Mouse (Mus musculus) liver, adult (tissue): Measurements from ENCODE around the gene En2.

ENCODE experiments used
- GATA4 ChIP-seq: IDR thresholded peaks from 2 replicates; pipeline ENCODE4 v1.6.1; 2014; ENCODE audit warnings: mild to moderate bottlenecking, low read length; ENCODE audit not compliant: insufficient replicate concordance

Gene En2

DNA sequence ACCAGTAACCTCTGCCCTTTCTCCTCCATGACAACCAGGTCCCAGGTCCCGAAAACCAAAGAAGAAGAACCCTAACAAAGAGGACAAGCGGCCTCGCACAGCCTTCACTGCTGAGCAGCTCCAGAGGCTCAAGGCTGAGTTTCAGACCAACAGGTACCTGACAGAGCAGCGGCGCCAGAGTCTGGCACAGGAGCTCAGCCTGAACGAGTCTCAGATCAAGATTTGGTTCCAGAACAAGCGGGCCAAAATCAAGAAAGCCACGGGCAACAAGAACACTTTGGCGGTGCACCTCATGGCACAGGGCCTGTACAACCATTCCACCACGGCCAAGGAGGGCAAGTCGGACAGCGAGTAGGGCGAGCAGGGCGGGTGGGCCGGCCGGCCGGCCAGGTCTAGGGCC, 4.6 kb downstream of the En2 start:
- no peak for TF ChIP-seq GATA4

DNA sequence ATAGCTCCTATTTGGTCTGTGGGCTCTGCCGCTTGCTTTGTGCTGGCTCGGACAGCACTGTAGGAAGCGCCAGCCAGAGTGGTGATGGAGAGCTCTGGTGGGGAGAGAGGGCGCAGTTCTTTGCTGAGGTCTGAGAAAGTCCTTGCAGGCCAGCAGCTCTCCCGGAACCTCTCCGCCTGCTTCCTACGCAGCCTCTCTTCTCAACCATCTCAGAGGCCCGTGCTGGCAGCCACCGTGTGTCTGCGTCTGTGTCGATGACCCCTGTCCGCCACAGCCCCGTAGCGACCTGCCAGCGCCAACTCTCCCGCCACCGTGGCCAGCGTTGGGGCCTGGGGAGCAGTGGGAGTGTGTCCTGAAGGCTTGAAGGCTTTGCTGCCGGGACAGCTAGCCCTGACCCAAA, 5.4 kb downstream of the En2 start:
- no peak for TF ChIP-seq GATA4

DNA sequence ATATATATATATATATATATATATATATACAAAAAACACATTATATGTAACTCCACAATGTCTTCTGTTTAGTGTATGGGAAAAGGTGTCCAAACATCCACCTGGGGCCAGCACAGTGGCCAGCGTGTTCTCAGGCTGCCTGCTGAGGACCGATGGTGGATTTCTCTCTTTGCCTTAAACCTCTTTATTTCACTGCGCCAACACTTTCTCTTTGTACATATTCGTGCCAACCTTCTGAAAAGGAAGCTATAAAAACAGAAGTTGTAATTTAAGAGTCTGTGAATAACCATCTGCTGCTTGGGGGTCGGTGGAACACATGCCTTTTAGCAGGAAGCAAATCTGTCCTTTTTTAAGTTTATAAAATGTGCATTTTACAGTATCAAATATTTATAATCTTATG, 6.2 kb downstream of the En2 start:
- TF ChIP-seq GATA4, result no peak

DNA sequence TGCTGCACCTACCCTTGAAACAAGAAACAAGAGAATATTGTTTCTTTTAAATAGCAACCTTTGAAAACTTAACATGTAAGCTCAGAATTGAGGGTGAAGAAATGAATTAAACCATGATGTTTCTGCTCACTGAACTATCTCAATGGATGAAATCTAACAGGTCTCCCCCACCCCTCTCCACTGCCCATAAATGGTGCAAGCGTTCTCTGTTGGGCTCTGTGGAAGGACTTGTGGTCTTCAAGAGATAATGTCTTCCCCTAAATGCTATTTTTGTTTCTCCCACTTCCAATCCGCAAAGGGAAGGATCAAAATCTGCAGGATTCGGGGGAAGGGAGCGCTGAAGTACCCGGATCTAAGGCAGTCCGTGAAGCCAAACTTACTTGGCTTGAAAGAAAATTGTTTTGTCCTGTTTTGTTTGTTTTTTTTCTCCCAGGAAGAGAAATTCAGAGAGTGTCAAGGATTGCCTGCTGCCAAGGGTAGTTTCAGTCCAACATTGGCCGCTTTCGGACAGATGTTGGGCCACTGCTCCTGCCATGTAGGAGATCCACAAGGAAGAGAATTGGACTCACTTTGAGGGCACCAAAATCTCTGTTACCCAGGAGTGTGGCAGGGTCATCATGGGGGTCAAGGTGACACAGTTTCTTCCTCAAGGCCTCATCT, 6.9 kb downstream of the En2 start:
- no peak for TF ChIP-seq GATA4

DNA sequence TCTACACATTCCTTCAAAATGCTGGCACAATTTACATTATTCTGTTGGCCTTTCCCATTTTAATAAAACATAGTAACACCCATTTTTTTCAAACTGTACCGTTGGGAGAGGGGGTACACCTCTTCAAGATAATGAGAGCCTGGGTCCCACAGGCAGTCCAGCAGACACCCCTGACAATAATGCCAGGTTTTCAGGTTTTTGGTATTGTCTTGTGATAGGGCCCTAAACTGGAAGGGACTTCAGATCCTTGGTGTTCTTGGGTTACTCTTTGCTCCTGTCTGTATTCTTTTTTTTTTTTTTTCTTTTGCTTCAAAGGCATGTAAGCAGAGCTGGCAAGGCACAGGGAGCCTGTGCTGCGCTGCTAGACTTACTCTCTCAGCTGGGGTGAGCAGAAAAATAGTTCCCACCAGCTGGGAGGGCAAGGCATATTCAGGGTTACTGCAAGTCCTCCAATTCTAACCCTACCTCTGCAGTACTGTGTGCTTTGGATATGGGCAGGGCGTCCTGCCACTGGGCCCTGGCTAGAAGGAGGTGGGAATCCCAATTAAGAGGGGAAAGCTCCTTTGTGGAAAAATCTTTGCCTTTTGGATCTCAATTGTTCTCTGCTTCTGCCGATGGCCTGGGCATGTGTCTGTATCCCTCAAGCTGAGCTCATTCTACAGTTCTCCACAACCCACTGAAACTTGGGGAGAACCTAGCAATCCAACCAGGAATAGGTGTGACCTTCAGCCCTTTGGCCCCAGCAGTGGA, 7.6 kb downstream of the En2 start:
- TF ChIP-seq GATA4, result no peak

DNA sequence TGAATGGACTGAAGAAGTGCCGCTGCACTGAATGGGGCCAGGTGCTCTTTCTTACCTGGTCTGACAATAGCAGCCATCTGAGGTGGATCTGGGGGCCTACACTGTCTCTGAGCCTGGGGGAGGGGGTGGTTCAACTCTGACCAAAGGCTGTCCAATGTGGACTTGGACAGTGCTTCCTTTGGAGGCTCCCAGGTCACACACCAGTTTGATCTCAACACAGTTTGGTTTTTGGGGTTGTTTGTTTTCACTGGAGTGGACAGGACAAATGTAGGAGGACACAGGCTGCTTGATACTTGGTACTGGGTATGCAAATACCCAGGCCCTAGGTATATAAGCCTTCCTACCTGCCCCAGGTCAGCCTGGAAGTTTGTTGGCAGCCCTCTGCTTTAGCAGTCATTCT, 8.2 kb downstream of the En2 start:
- TF ChIP-seq GATA4, result no peak

DNA sequence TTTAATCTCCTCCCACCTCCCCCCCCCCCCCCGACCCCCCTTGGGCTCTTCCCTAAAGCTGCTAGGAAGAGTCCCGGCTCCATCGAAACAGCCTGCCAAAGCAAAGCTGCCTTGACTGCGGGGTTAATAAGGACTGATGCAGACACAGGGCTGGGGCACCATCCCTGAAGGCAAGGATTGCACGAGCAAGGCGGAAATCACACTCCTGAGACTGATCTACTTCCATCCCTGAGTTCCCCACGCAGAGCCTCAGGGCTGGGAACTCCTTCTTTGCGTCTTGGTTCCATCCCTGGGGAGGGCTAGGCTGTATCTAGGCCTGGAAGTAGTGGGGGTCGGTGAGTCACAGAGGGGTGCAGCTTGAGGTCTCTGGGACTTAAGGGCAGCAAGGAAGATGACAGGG, 8.6 kb downstream of the En2 start:
- no peak for TF ChIP-seq GATA4

DNA sequence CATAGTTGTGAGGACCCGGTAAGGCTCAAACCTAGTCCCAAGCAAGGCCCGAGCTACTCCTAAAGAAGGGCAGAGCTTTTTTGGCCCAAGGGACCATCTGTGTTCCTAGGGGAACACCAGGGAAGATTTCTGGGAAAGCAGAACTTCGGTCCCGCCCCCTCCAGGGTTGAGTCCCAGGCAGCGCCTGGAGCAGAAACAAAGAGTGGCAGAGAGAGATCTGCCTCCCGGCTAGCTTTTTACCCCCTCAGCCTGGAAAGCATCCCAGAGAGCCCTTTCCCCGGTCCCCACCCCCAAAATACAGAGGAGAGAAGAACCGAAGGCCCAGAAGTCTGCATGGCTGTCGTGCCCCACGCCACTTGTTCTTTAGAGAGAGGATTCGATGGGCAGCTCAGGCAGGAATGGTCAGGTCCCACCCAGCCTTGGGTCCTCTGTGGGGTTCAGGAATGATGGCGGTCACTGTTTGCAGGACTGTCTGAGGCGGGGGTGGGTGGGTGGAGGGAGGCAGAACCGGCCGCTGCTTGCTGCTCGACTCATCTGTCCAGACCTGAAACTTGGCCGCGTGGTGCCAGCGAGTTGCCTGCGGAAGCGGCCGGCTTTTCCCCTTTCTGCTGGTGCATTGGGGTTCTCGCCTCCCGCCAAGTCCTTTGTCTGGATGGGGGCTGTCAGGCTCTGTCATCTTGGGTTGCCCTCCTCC, 9.5 kb downstream of the En2 start:
- no peak for TF ChIP-seq GATA4

DNA sequence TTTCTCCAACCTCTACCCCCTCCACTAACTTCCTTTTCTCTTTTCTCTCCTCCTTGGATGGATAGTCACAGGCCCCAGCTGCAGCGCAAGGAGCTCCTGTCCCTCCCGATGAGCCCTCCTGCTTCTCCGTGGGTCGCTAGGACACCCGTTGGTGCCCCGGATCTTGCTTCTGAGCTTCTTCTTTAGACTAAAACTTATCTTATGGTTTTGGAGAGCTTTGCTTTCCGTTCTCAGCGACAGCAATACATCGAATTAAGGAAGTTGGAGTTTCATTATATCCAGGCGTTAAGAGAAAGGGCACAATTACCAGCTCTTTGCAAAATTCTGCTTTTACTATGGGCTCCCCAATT, 10.1 kb downstream of the En2 start:
- TF ChIP-seq GATA4, result no peak

DNA sequence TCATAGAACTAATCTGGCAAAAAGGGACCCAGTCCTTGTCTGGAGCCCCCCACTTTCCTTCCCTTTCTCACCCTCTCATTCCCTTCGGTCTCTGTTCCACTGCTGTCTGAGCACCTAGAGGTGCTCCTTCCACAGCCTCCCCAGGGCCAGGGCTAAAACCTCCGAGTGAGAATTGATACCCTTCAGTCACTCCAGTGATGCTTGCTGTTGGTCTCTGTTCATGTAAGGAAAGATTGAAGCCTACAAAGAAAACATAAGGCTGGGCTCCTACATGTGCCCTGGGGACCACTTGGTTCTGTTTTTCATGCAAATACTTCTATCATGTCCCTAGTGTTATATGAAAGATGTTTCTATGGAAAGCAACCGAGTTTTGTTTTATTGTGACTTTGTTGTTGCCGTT, 10.5 kb downstream of the En2 start:
- no peak for TF ChIP-seq GATA4

DNA sequence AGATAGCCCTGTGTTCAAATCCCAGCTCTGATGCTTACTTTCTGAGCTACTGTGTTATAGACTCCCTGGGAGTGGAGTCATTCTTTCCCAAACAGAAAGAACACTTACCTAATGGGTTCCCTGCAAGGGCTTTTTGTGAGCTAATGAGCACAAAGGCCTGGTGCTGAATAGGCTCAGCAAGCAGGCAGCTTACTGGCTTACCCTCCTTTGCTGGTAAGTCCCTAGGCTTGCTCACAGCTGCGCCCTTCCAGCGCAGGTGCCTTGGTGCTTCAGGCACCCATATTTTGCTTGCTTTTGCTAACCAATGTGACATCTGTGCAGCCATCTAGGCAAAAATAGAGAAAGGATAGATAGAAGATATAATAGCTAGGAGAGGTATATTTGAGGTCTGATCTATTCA, 11.1 kb downstream of the En2 start:
- no peak for TF ChIP-seq GATA4

DNA sequence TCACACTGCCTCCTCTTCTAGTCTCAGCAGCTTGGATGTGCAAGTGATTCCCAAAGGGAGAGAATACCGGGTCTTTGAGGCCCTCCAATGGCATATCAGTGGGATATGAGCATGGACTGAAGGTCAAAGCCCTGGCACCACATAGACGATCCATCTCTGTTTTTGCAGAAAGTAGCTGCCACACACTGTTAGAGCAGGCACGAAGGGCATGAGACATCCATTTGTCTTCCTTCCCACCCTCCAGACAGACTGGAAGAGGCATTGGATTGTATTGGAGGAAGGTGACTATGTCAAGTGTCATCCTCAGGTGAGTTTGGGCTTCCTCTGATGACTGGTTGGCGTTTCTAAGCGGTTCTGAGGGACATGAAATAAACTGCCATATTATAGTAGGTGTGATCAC, 12.8 kb downstream of the En2 start:
- TF ChIP-seq GATA4, result no peak

DNA sequence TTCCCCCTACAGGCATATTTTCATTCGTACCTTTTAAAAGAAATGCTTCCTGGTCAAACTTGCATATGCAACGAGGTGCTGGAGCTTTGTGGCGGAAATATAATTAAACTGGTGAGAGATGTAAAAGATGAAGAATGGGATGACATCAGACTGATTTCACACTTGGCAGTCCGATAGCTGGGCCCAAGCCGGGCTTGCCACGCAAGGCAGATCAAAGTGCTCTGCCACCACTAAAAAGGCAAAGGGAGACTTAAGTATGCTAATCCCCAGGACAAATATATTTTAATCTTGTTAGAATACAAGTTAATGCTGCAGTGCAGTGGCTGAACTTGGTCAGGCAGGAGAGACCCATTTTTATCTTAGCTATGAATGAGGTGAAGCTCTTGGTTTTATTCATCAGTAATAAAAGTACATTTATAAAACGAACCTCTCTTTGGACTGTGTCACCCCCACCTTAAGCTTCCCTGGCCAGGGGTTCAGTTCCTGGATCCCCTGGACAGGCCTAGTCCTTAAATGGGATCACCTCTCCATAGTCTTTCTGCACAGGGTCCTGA, 13.8 kb downstream of the En2 start:
- no peak for TF ChIP-seq GATA4

DNA sequence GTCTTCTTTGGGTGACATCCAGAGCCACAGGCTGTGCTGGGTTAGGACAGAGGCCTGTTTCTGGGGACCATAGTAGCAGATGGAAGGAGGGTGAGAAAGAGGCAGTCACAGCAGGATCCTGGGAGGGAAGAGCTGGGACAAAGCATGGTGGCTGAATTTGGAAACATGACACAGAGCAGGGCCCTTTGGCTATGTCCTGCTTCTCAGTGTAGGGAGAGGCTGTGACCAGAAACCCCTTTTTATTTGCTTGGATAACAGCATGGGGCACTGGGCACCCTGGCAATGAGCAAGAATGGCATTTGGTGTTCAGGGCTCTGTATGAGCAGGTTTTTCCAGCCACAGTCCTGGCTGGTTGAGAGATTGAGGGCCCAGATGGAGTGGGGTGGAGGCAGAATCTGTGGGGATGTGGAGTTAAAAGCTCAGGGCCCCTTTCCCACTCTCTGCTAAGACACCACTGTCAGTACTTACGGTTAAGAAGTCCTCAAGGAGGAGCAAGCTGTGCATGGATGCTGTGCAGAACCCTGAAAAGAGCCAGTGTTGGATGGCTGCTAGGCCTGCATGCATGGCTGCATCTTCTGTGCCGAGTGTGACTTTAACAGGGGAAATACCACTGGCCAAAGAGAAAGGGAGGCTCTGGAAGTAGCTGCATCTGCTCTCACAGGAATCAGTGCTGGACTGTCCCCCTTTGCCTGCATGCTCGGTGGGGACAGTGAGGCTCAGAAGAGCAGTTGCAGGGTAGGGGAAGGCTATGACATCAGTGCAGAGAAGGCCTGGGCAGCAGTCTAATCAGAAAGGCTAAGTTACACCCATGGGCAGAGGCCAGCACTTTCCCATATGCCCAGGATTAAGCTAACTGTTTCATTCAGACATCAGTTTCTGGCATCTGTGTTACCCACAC, 26.0 kb downstream of the En2 start:
- TF ChIP-seq GATA4, result no peak

DNA sequence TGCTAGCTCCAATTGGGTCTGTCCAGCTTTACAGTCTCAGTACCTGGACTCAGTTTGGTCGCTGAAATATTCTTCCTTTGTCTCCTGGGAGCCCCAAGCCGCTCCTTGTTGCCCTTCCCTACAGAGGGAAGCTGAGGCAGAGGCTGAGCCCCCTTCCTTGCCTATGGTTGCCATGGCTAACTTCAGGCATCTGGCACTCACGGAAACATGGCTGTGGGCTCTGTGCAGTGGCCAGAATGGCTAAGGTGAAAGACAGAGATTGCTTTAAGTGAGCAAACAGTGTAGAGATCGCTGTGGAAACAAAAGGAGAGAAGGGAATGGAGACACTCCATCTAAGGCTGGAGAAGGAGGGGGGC, 26.6 kb downstream of the En2 start:
- TF ChIP-seq GATA4, result no peak
